Mouse (Mus musculus): ENCODE data around the gene Tlr7.

GRCm38 (mm10) chrX:167276551-167276950 lies 53.8 kb downstream of the Tlr7 start:
- no peak for TF ChIP-seq POLR2A (IDR thresholded peaks at IDR 0.05; ENCODE audit: extremely low read depth, insufficient read depth, low read length)
- TF ChIP-seq CTCF (IDR thresholded peaks at IDR 0.05; ENCODE audit: low read depth, low read length) = no peak
